Mouse (Mus musculus) limb, embryonic 13.5 days (tissue): ENCODE results near the gene Arhgap27. TPM values are rescaled to one million over a fixed set of nuclear protein-coding genes. Genes with fewer than 3 reads are reported as not detected.

Experiments
- polyA plus RNA-seq: library from polyadenylated mRNA; unstranded; fragments of >200 nt; fragmentation: Nextera tagmentation; extraction: Ambion mirVana; gene quantifications from 2 replicates; pipeline ENCODE4 v1.2.1, GENCODE M21; 2015

Arhgap27 gene
- polyA plus RNA-seq, 1 experiment from 2014 or later, result 6.8 TPM

Other genes with a start within 250 kb of the Arhgap27 start
- gene Hexim1, start 247.5 kb downstream of the Arhgap27 start, polyA plus RNA-seq, result 5.1 and 5.6 TPM in 2 replicates
- 12.8 and 13.8 TPM in 2 replicates for gene Hexim2, start 231.3 kb downstream of the Arhgap27 start, polyA plus RNA-seq
- 1.1 and 1.2 TPM in 2 replicates for gene Fmnl1, start 192.6 kb downstream of the Arhgap27 start, polyA plus RNA-seq
- 0.55 and 0.61 TPM in 2 replicates for gene 1700023F06Rik, start 155.1 kb downstream of the Arhgap27 start, polyA plus RNA-seq
- gene Spata32, start 145.3 kb downstream of the Arhgap27 start, polyA plus RNA-seq, result not detected in 2 replicates
- 4.8 and 5.4 TPM in 2 replicates for gene Map3k14, start 96.2 kb downstream of the Arhgap27 start, polyA plus RNA-seq
- gene Plekhm1, start 49.0 kb upstream of the Arhgap27 start, polyA plus RNA-seq, result 7.1 and 8.7 TPM in 2 replicates
- not detected in 2 replicates for gene Lrrc37a, start 140.9 kb upstream of the Arhgap27 start, polyA plus RNA-seq